Mouse (Mus musculus): ENCODE data around the gene Foxn2. TPM values are rescaled to one million over a fixed set of nuclear protein-coding genes. Genes with fewer than 3 reads are reported as not detected.
A peak's percentile ranks its signal among the peaks of the same experiment; 100 is the strongest.

The Foxn2 gene
- polyA plus RNA-seq, 1 experiment: 1.7 TPM

GRCm38 (mm10) chr17:88441432-88442174, 1.1 kb downstream of the Foxn2 start:
- peaks cover 9% of the 10 kb centered on the region for H3K4me1 ChIP-seq (ENCODE audit: control insufficient read depth, insufficient read depth, low read length)

GRCm38 (mm10) chr17:88442661-88443060, 2.1 kb downstream of the Foxn2 start:
- no peak overlapping the region for H3K4me3 ChIP-seq (ENCODE audit: control insufficient read depth, low read depth, low read length)
- no peak overlapping the region for H3K27ac ChIP-seq (ENCODE audit: control insufficient read depth, insufficient read depth, low read depth, low read length)
- H3K36me3 ChIP-seq (ENCODE audit: control insufficient read depth, insufficient read depth, low read length): no peaks in the 10 kb centered on the region
- TF ChIP-seq POLR2A (IDR thresholded peaks at IDR 0.05; ENCODE audit: control insufficient read depth, low read depth, low read length) (no peak), CTCF (IDR thresholded peaks at IDR 0.05; ENCODE audit: control insufficient read depth, insufficient read depth, insufficient replicate concordance, low read depth, low read length) (no peak)
- peaks cover 9% of the 10 kb centered on the region for H3K4me1 ChIP-seq (ENCODE audit: control insufficient read depth, insufficient read depth, low read length)
- H3K27me3 ChIP-seq (ENCODE audit: control insufficient read depth, insufficient read depth, low read length): no peaks in the 10 kb centered on the region

More at GRCm38 (mm10) chr17:88441432-88442174, 1.1 kb downstream of the Foxn2 start:
- H3K27me3 ChIP-seq (ENCODE audit: control insufficient read depth, insufficient read depth, low read length): no peaks in the 10 kb centered on the region
- no peaks in the 10 kb centered on the region for H3K36me3 ChIP-seq (ENCODE audit: control insufficient read depth, insufficient read depth, low read length)
- peak overlapping the region; percentile 95 for H3K4me3 ChIP-seq (ENCODE audit: control insufficient read depth, low read depth, low read length)
- peak overlapping the region; percentile 84 for H3K27ac ChIP-seq (ENCODE audit: control insufficient read depth, insufficient read depth, low read depth, low read length)
- no peak for TF ChIP-seq POLR2A (IDR thresholded peaks at IDR 0.05; ENCODE audit: control insufficient read depth, low read depth, low read length)
- no peak for TF ChIP-seq CTCF (IDR thresholded peaks at IDR 0.05; ENCODE audit: control insufficient read depth, insufficient read depth, insufficient replicate concordance, low read depth, low read length)

GRCm38 (mm10) chr17:88443186-88443585, 2.7 kb downstream of the Foxn2 start:
- no peak for TF ChIP-seq CTCF (IDR thresholded peaks at IDR 0.05; ENCODE audit: control insufficient read depth, insufficient read depth, insufficient replicate concordance, low read depth, low read length)
- no peaks in the 10 kb centered on the region for H3K27me3 ChIP-seq (ENCODE audit: control insufficient read depth, insufficient read depth, low read length)
- H3K4me3 ChIP-seq (ENCODE audit: control insufficient read depth, low read depth, low read length): no peak overlapping the region
- H3K27ac ChIP-seq (ENCODE audit: control insufficient read depth, insufficient read depth, low read depth, low read length): no peak overlapping the region
- no peaks in the 10 kb centered on the region for H3K36me3 ChIP-seq (ENCODE audit: control insufficient read depth, insufficient read depth, low read length)
- peaks cover 9% of the 10 kb centered on the region for H3K4me1 ChIP-seq (ENCODE audit: control insufficient read depth, insufficient read depth, low read length)

- no peak for TF ChIP-seq CTCF (IDR thresholded peaks at IDR 0.05; ENCODE audit: control insufficient read depth, insufficient read depth, insufficient replicate concordance, low read depth, low read length)
- no peak for TF ChIP-seq POLR2A (IDR thresholded peaks at IDR 0.05; ENCODE audit: control insufficient read depth, low read depth, low read length)
- Histone ChIP-seq H3K4me3 (ENCODE audit: control insufficient read depth, low read depth, low read length) (no peak overlapping the region), H3K27me3 (ENCODE audit: control insufficient read depth, insufficient read depth, low read length) (no peaks in the 10 kb centered on the region)
Observed at GRCm38 (mm10) chr17:88458079-88458478, 17.6 kb downstream of the Foxn2 start.

GRCm38 (mm10) chr17:88459516-88459915, 19.0 kb downstream of the Foxn2 start:
- Histone ChIP-seq H3K27me3 (ENCODE audit: control insufficient read depth, insufficient read depth, low read length) (no peaks in the 10 kb centered on the region), H3K4me1 (ENCODE audit: control insufficient read depth, insufficient read depth, low read length) (no peaks in the 10 kb centered on the region), H3K4me3 (ENCODE audit: control insufficient read depth, low read depth, low read length) (no peak overlapping the region), H3K36me3 (ENCODE audit: control insufficient read depth, insufficient read depth, low read length) (no peaks in the 10 kb centered on the region), H3K27ac (ENCODE audit: control insufficient read depth, insufficient read depth, low read depth, low read length) (no peak overlapping the region)
- TF ChIP-seq POLR2A (IDR thresholded peaks at IDR 0.05; ENCODE audit: control insufficient read depth, low read depth, low read length) (no peak), CTCF (IDR thresholded peaks at IDR 0.05; ENCODE audit: control insufficient read depth, insufficient read depth, insufficient replicate concordance, low read depth, low read length) (no peak)

More at GRCm38 (mm10) chr17:88458079-88458478, 17.6 kb downstream of the Foxn2 start:
- H3K4me1 ChIP-seq (ENCODE audit: control insufficient read depth, insufficient read depth, low read length): no peaks in the 10 kb centered on the region
- H3K27ac ChIP-seq (ENCODE audit: control insufficient read depth, insufficient read depth, low read depth, low read length): no peak overlapping the region
- H3K36me3 ChIP-seq (ENCODE audit: control insufficient read depth, insufficient read depth, low read length): no peaks in the 10 kb centered on the region

- TF ChIP-seq CTCF (IDR thresholded peaks at IDR 0.05; ENCODE audit: control insufficient read depth, insufficient read depth, insufficient replicate concordance, low read depth, low read length) (no peak), POLR2A (IDR thresholded peaks at IDR 0.05; ENCODE audit: control insufficient read depth, low read depth, low read length) (no peak)
- Histone ChIP-seq H3K36me3 (ENCODE audit: control insufficient read depth, insufficient read depth, low read length) (no peaks in the 10 kb centered on the region), H3K27me3 (ENCODE audit: control insufficient read depth, insufficient read depth, low read length) (no peaks in the 10 kb centered on the region), H3K4me3 (ENCODE audit: control insufficient read depth, low read depth, low read length) (no peak overlapping the region), H3K4me1 (ENCODE audit: control insufficient read depth, insufficient read depth, low read length) (no peaks in the 10 kb centered on the region), H3K27ac (ENCODE audit: control insufficient read depth, insufficient read depth, low read depth, low read length) (no peak overlapping the region; the same call in 1 of the 2 replicates)
Observed at GRCm38 (mm10) chr17:88459916-88460901, 19.7 kb downstream of the Foxn2 start.

GRCm38 (mm10) chr17:88462658-88463057, 22.1 kb downstream of the Foxn2 start:
- Histone ChIP-seq H3K36me3 (ENCODE audit: control insufficient read depth, insufficient read depth, low read length) (no peaks in the 10 kb centered on the region), H3K4me3 (ENCODE audit: control insufficient read depth, low read depth, low read length) (no peak overlapping the region), H3K27me3 (ENCODE audit: control insufficient read depth, insufficient read depth, low read length) (no peaks in the 10 kb centered on the region), H3K27ac (ENCODE audit: control insufficient read depth, insufficient read depth, low read depth, low read length) (no peak overlapping the region), H3K4me1 (ENCODE audit: control insufficient read depth, insufficient read depth, low read length) (no peaks in the 10 kb centered on the region)
- TF ChIP-seq CTCF (IDR thresholded peaks at IDR 0.05; ENCODE audit: control insufficient read depth, insufficient read depth, insufficient replicate concordance, low read depth, low read length) (no peak), POLR2A (IDR thresholded peaks at IDR 0.05; ENCODE audit: control insufficient read depth, low read depth, low read length) (no peak)
